Mouse (Mus musculus): ENCODE measurements around the gene Cmtr1.

The Cmtr1 gene

DNA sequence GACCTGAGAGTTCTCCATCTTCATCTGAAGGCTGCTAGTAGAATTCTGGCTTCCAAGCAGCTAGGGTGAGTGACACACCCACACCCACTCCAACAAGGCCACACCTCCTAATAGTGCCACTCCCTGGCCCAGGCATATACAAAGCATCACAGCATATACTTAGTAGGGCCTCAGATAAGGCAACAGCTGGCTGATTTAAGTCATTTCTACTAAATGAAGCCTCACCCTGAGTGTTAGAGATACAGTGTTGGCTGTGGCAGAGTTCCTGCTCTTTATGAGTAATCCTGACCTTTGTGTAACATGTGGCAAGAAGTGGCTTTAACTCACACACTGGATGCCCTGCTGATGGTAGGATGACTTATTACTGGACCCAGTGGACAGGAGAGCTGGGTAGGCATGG, 9.5 kb downstream of the Cmtr1 start:
- no peak for DNase-seq

DNA sequence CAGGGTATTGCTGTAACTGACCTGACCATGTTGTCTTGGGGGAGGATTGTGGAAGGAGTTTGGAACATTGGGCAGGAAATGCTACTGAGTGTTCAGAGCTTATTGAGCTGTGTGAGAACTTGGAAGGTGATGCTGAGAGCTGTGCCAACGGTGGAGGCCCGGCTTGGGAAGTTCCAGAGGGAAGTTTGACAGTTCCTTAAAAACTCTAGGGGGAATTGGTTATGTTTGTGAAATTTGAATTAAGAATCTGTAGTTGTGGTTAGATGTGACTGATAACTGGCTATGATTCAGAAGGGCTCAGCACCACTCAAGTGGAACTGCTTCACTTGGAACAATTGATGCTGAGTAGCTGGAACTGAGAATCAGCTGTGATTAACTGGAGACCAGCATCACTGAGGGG, 10.6 kb downstream of the Cmtr1 start:
- DNase-seq, result peak in 1 of 2 experiments; percentile 42

DNA sequence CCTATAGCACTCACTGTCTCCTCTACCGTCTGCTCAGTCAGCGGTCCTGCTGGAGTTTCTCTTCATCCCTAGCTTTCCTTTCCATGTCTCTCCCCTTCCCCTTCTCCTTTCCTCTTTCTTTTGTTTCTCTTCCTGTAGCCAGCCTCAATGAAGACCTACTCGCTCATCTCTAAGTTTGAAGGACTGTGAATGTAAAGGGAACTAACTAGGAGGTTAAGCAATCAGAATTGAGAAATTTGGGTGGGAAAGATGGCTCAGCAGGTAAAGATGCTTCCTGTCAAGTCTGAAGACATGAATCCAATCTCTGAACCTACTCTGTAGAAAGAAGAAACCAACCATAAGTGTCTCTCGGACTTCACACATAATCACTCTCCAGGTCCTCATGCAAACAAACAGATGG, 12.9 kb downstream of the Cmtr1 start:
- DNase-seq, result no peak

DNA sequence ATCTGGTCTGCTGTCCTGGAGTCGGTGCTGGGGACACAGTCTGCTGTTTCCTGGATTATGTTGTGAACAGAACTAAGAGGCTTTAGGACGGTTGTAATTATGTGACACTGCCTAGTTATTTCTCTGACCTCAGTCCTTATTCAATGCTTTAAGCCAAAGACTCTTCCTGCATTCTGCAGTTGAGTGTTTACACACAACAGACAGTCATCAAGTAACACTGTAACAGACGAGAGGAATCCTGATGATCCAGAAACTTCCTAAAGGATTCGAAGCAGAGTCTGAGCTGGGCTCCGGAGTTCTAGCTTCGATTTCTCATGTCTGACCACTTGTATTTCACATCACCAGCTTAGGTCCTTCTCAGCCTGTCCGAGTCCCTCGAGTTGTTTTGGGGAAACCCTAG, 18.1 kb downstream of the Cmtr1 start:
- no peak for DNase-seq

DNA sequence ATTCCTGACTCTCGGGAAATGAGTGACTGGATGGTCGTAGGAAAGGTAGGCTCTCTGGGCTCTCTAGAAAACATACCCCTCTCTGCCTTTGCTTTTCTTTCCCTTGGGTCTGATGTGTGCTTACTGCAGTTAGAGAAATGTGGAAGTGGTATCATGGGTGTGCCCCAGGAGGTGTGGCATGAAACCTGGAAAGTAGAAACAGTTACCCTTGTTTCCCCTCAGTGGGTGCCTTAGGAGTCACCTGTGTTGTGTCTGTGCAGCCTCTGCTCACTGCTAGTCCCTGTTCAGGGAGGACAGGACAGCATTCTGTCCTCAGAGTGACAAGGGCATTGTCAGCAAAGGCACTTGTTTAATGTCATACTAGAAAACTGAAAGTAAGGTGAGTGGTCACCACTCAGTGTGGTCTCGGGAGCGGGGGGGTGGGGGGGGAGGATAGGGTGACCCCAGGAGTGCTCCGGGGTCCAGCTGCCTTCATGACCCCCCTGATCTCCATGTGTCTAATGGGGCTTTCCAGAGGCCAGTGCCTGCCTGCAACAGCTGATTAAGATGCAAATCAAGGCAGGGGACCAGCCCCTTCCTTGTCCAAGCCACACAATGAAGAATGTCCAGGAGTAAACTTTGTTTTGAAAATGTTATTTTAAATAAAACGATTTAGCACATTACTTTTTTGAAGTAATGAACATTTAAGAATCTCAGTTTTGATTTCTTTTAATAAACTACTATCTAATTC, 18.8 kb downstream of the Cmtr1 start:
- no peak for DNase-seq

DNA sequence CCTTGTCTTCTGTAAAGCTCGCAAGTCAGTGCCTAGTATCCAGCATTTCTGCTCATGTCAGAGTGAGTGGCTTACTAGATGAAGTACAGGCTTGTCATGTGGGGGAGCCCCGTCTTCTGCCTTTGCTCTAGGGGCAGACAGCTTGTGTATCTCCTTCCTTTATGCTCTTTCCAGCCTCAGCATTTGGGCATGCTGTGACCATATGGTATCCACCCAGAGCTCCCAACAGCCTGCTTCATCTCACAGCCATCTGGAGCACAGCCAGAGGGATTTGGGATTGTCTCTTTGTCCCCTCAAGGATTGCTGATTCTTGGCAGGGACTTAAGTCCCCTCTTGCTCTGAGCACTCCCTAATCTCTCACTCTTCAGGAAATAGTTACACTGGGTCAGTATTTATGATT, 19.8 kb downstream of the Cmtr1 start:
- peak; percentile 98 to 99 for DNase-seq

DNA sequence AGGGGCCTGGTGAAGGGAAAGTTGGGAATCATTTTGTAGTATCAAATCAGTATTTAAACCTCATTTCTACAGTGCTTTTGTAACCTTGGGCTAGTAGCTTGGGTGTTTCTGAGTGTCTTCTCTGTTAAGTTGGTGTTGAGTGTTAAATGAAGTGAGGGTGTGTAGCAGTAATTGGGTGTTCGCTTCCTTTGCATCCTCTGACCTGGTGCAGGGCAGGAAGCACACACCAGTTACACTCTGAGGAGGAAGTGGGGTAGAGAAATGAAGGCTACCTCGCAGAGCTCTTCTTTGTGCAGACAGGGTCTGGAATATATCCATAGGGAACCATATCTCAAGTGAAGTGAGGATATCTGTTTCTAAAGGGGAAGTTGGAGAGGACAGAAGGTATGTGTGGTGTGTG, 20.5 kb downstream of the Cmtr1 start:
- no peak for DNase-seq

DNA sequence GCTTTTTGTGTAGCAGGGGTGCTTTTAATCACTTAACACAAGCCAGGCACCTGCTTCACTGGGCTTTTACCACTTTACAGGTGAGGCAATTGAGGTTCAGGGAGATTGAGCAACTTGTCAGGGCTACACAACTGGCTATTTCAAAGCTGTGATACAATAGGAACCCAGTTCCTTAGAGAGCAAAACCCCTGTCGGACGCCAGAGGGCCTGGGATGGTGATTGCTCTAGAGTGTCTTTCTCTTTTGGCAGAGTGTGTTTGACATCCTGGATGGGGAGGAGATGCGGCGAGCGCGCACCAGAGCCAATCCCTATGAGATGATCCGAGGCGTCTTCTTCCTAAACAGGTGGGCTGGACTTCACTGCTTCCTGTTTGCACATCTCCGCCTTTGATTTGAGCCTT, 21.3 kb downstream of the Cmtr1 start:
- DNase-seq, result peak in 1 of 2 experiments; percentile 38

DNA sequence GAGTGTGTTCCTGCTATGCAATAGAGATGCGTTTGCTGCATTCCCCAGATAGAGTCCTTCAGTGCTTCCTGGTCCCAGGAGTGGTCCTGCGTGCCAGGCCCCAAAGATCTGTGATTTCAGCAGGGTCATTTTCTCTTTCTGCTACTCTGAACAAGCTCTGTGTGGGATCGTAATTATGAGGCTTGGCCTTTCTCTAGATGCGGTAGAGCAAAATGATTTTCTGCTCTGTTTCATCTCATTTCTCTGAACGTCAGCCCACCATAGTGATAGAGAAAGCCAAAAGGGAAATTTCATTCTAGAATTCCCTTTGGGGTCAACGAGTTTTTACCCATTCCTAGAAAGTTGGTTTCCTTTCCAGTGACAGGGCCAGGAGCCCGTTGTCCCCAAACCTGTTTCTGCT, 21.9 kb downstream of the Cmtr1 start:
- DNase-seq, result no peak

DNA sequence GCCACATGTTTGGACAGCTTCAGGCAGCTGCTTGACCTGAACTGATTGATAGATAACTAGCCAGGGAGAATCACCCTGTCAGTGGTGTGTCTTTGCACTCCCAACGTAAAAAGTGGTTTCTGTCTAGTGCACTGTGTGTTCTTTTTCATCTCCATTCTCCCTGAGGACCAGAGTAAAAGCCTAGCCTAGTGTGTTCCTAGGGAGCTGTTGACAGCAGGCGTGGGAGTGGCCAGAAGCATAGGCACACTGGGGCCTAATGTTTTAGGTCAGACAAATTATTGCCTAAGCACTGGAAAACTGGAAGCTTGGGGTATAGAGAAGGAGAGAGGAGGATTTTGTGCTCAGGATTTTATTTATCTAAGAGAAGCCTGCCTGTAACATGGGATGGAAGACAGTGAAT, 22.7 kb downstream of the Cmtr1 start:
- no peak for DNase-seq

DNA sequence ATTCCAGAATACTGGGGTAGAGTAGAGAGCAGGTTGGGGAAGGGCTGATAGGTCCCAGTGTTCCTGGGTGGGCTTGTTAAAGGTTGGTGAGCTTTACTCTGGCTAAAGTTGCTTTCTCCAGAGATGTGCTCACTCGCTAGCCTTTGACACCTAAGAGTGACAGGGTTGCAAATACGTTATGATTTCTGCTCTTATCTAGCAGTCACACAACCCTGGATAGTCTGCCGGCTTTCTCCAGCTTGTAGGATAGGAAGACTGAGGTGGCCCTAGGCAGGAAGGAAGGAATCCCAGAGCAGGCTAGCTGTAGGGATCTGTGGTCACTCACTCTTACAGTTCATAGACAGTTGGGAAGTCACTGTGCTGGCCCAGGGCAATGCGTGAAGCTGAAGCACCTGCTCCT, 23.9 kb downstream of the Cmtr1 start:
- DNase-seq, result no peak

DNA sequence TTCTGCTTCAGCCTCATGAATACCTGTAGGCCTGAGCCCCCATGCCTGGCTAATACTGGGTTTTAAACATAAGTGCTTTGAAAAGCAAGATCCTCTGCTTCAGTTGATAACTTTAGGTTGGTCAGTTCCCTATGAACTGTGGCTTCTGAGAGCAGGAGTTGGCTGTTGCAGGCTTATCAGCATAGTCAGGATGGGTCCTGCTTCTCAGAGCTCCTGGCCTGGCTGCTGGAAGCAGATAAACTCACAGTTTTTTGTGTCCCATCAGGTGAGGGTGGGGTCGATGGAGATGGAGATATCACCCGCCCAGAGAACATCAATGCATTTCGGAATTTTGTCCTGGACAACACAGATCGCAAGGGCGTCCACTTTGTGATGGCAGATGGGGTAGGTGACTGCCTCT, 26.4 kb downstream of the Cmtr1 start:
- no peak for DNase-seq

DNA sequence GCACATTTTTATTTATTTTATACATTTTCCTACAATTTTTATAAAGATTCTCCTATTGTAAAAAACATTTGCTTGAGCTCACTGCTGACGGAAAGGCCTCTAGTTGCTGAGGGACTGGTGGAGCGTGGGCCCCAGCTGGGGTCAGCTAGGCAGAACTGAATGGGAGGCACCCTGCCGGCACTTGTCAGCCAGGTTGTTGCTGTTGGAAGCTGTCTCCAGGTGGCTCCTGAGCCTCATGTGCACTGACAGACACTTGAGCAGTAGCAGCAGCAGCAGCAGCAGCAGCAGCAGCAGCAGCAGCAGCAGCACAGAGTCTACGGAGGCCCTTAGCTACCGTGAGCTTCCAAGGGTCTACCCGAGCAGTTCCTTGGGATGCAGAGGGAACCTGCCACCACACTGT, 27.0 kb downstream of the Cmtr1 start:
- peak; percentile 40 to 54 for DNase-seq

DNA sequence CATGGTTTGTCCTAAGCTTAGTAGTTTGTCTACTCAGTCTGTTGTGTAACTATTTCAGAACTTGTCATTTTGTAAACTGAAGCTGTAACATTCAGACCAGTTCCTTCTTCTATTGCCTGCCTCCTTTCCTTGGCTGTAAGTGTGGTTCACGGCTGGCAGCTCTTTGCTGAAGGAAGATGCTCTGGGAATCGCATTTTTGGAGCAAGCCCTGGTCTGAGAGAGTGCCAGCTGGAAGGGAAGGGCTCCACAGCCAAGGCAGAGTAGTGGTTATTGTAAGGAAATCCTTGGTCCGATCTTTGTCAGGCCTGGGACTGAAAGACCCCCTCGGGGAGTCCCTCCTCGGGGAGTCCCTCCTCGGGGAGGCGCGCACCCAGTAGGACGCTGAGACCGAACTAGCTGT, 28.2 kb downstream of the Cmtr1 start:
- DNase-seq, result peak; percentile 89 to 91

DNA sequence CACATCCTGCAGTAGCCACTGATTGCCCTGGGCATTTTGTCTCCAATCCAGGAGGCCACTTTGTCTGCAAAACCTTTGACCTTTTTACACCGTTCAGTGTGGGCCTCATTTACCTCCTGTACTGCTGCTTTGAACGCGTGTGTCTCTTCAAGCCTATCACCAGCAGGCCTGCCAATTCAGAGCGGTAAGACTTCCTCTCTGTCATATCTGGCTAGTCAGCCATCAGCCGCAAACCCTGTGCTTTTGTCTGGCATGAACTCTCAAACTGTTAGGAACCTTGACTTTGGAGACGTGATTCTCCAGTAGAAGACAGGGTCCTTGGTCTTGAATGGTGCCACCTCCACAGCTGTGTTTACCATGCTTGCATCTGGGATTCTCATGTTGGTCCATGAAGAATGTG, 29.9 kb downstream of the Cmtr1 start:
- DNase-seq, result no peak

DNA sequence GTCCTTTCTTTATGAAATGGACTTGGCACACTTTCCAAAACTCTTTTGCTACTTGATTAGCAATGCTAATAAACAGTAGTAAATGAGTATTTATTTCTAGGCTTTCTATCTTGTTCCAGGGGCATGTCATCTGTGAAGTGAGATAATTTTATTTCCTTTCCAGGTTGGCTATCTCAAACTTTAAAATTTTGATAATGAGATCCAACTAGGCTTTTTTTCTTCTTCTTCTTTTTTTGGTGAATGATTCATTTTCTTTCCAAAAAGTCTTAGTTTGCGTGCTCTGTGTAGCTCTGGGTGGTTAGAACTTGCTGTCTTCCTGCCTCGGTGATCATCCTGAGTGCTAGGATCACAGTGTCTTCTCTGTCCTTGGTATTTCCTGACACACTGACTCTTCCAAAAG, 32.4 kb downstream of the Cmtr1 start:
- no peak for DNase-seq

DNA sequence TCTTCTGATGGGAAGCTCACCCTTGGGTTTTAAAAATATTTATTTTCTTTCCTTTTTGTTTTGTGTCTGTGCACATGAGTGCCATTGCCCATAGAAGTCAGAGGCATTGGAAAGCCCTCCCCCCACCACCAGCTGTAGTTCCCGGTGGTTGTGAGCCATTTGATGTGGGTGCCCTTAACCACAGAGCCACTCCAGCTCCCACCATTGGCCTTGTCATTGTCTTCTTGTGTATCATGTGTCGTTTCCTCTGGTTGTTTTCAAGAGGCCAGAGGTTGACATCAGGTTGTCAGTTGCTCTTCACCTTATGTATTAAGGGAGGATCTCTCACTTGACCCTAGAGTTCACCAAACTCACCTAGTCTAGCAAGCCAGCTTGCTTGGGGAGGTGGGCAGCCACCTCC, 33.2 kb downstream of the Cmtr1 start:
- no peak for DNase-seq

DNA sequence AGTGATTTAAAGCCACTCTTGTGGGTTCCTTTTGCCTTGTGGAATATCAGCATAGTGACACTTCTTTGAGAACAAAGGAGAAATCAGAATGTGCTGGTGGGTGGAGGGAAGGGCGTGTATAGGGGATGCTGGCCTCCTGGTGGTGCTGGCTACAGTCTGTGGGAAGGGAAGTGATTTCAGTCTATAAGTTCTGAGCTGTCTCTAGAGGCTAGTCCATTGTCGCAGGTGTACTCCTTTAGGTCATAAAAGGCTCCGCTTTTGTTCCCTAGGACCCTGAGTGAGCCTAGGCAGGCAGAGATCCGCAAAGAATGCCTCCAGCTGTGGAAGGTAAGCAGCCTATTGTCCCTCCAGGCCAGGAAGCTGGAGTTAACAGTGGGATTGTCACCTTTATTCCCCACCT, 34.1 kb downstream of the Cmtr1 start:
- DNase-seq, result no peak

DNA sequence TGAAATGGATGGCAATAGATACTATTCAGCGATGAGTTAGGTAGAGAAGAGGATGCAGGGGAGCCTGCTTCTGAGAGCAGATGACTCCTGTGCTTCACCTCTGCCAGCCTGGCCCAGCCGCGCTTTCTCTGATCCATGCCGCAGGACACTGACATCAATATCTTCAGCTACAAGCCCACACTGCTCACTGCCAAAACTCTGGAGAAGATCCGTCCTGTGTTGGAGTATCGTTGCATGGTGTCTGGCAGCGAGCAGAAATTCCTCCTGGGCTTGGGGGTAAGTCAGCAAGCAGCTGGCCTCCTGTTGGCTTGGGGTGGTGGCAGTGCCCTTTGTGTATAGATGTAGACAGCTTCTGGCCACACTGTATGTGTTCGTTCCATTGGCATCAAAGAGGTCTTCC, 36.5 kb downstream of the Cmtr1 start:
- no peak for DNase-seq

DNA sequence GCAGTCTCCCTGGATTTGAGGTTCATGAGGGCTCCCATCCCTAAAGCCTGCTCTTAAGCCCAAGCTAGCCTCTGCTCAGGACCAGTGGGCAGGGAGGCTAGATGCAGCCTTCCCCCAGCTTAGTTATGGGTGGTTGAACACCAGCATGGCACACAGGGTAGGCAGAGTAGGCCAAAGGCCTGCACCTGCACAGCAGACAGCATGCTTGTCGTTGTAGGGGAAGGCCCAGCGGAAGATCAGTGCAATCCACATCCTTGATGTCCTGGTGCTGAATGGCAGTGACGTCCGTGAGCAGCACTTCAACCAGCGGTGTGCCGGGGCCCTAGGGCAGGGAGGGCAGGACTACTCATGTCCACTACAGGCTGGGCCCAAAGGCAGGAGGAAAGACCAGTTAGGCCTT, 38.0 kb downstream of the Cmtr1 start:
- DNase-seq, result no peak

DNA sequence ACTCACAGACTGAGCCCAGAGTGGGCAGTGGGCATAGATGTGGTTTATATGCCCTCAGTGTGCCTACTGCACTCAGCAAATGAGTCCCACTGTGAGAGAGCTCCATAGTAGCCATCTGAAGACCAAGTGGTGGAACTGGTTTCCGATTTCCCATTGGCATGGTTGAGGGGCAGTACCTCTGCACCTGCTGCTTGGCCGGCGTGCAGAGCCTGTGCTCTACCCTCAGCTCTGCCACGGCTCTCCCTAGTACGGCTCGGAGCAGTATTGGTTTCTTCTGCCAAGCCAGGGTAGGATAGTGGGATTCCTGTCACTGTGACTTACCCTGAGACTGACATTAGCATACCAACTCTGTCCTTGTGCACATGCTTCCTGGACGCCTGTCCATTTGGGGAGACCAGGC, 40.2 kb downstream of the Cmtr1 start:
- no peak for DNase-seq

DNA sequence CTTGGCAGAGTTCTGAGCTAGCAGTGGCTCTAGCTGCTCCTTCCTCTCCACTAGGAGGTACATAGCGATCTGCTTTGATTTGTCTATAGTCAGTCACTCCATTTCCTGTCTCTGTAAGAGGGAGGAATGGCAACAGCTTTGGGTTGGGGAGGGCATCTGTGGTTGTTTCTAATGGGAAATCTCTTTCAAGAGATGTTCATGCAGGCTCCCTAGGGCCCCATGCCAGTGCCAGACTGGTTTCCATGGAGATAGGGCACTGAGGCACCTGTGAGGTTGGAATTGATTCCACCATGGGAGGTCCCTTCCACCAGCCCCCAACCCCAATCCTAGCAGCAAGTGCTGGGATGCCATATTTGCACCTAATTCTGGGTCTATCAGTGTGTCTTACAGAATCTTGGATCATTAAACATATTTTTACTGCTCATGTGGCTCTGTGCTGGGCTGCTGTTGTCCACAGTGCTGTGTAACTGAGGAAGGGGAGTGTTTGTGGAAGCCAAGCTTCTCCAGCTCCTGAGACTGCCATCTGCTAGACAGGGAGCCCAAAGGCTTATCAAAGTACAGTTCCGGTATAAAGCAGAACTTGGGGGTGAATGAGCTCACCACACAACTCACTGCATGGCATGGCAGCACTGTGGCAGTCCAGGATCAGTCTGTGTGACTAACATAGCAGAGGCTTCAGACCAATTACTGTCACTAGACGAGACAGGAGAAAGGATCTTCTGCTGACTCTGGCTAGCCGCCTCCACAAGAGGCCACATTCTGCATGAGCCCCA, 42.7 kb downstream of the Cmtr1 start:
- peak; percentile 59 to 72 for DNase-seq

DNA sequence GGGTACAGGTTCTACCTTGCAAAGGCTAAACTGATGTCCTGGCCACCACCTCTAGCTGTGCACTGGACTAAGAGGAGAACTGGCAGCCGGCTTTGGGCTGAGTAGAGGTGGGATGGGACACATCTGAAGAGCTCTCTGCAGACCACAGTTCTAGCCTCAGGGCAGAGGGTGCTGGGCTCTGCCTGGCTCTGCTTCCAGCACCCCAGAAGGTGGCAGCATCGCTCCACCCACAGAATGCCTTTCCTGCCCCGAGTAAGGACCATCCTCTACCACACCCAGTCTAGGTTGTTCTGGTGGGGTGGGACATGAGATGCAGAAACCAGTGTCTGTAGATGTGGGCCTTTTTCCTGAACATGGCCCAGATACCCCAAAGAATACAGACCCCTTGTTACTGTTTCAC, 44.4 kb downstream of the Cmtr1 start:
- peak; percentile 86 to 89 for DNase-seq

DNA sequence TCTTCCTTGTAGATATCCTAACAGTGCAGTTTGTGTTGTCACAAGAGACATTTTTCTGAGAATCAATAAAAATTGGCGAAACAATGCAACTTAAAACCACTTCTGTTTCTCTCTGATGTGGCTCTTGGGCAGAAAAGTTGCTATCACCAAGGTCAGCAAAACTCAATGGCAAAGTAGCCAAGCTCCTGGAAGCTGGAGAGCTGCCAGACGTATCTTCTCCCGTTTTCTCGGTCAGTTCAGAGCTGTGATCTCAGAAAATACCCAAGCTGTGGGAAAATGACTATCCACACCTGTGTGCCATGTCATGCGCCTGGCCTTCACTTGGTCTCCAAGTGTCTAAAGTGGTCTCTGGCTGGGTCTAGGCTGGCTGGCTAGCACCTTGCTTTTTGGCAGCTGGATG, 45.5 kb downstream of the Cmtr1 start:
- DNase-seq, result no peak
